Mouse (Mus musculus) liver, adult 2 months (tissue): ENCODE data around the gene Axin1.

Source experiments
- CTCF ChIP-seq: fragments of 200-500 bp; IDR thresholded peaks from 2 replicates; pipeline ENCODE4 v1.5.1; 2011; ENCODE audit warnings: low read depth, low read length, control low read depth
- POLR2A ChIP-seq: fragments of 200-500 bp; IDR thresholded peaks from 2 replicates; pipeline ENCODE4 v1.6.1; 2011; ENCODE audit warnings: low read length, control low read depth; ENCODE audit not compliant: insufficient read depth; ENCODE audit errors: extremely low read depth

- no peak for TF ChIP-seq CTCF
- peak; percentile 90 for TF ChIP-seq POLR2A
Measured at GRCm38 (mm10) chr17:26123267-26123684, 15.2 kb upstream of the Axin1 start, which contains the start of gene Mrpl28.
